Mouse (Mus musculus) limb, embryonic 14.5 days (tissue): ENCODE results near the gene Cad. TPM values are rescaled to one million over a fixed set of nuclear protein-coding genes. Genes with fewer than 3 reads are reported as not detected.

ENCODE experiments used
- ATAC-seq: fragments of 200-750 bp; cut with Nextera tagmentation; 2 replicates; pipeline ENCODE4 v1.8.0; 2017; ENCODE audit warnings: low read depth, moderate number of reproducible peaks, moderate TSS enrichment; ENCODE audit not compliant: low FRiP score
- DNase-seq: peaks from one replicate; pipeline ENCODE4 v3.0.0-alpha.2; 2015; ENCODE audit warnings: low spot score
- H3K27ac ChIP-seq: fragments of 300-500 bp; sonication (generic); replicated peaks from 2 replicates; pipeline ENCODE4 v1.5.1; 2014; ENCODE audit warnings: low read depth, mild to moderate bottlenecking, low read length, moderate library complexity, mixed read lengths
- H3K27me3 ChIP-seq: fragments of 300-500 bp; sonication (generic); 2 replicates; pipeline ENCODE4 v1.6.1; 2014; ENCODE audit warnings: low read length, mixed read lengths; ENCODE audit not compliant: control insufficient read depth, insufficient read depth
- H3K36me3 ChIP-seq: fragments of 300-500 bp; sonication (generic); 2 replicates; pipeline ENCODE4 v1.6.1; 2014; ENCODE audit warnings: mild to moderate bottlenecking, low read length, moderate library complexity, mixed read lengths; ENCODE audit not compliant: control insufficient read depth, insufficient read depth
- H3K4me1 ChIP-seq: fragments of 300-500 bp; sonication (generic); 2 replicates; pipeline ENCODE4 v1.6.1; 2014; ENCODE audit warnings: antibody characterized with exemption, low read length, mixed read lengths; ENCODE audit not compliant: control insufficient read depth, insufficient read depth
- H3K4me2 ChIP-seq: fragments of 300-500 bp; sonication (generic); replicated peaks from 2 replicates; pipeline ENCODE4 v1.6.1; 2014; ENCODE audit warnings: low read depth, mild to moderate bottlenecking, low read length, moderate library complexity; ENCODE audit not compliant: severe bottlenecking
- H3K4me3 ChIP-seq: fragments of 300-500 bp; sonication (generic); replicated peaks from 2 replicates; pipeline ENCODE4 v1.5.1; 2014; ENCODE audit warnings: low read length
- H3K9ac ChIP-seq: fragments of 300-500 bp; sonication (generic); 2 replicates; pipeline ENCODE4 v1.6.1; 2014; ENCODE audit warnings: mild to moderate bottlenecking, low read depth, low read length, moderate library complexity; ENCODE audit not compliant: severe bottlenecking
- H3K9me3 ChIP-seq: fragments of 300-500 bp; sonication (generic); 2 replicates; pipeline ENCODE4 v1.6.1; 2016; ENCODE audit warnings: low read length; ENCODE audit not compliant: control insufficient read depth
- POLR2A ChIP-seq: fragments of 200-500 bp; IDR thresholded peaks from 2 replicates; pipeline ENCODE4 v1.8.0; 2012; ENCODE audit warnings: inconsistent platforms, mild to moderate bottlenecking, moderate library complexity, borderline replicate concordance; ENCODE audit not compliant: insufficient read depth, insufficient read length; ENCODE audit errors: extremely low read depth
- WGBS: fragments of 180-500 bp; shearing (Covaris S2); extraction: QIAGEN DNeasy Blood & Tissue Kit; methylation state at CpG from one replicate; pipeline ENCODE4 v1.1.7; 2014; 5-methylcytosine and 5-hydroxymethylcytosine counted together
- polyA plus RNA-seq, 2 experiments: library from polyadenylated mRNA; depleted of rRNA in 1 of 2; stranded (reverse) in 1 of 2; unstranded in 1 of 2; fragments of >200 nt; fragmentation: Nextera tagmentation in 1 of 2; extraction: Ambion mirVana in 1 of 2; gene quantifications; 2 replicates each; pipeline versions ENCODE4 v1.2.1 to v1.2.3; 2012 to 2014

Gene Cad
- polyA plus RNA-seq, 2 experiments: 29.4 to 49.1 TPM

DNA sequence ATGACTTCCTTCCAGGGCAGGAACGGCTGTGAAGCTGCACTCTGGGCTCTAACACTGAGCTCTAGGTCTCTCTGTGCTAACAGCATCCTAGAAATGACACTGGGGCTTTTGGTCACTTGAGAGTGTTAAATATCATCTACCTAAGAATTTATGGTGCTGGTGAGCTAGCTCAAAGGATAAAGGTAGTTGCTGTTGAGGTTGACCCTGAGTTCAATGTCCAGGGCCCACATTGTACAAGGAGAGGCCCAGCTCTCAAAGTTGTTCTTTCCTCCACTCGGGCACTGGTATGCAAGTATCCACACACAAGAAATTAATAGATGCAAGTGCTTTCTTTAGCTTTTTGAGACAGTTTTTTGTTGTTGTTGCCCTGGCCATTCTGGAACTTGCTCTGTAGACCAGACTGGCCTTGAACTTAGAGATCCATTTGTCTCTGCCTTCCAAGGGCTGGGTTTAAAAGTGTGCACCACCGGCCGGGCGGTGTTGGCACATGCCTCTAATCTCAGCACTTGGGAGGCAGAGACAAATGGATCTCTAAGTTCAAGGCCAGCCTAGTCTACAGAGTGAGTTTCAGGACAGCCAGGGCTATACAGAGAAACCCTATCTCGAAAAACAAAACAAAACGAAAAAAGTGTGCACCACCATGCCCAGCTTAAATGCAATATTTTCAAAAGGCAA lies 16.3 kb upstream of the Cad start:
- TF ChIP-seq POLR2A: no peak
- Histone ChIP-seq H3K4me2 (no peak overlapping the region), H3K4me3 (no peak overlapping the region), H3K27me3 (no peaks in the 10 kb centered on the region), H3K9me3 (no peaks in the 10 kb centered on the region), H3K27ac (no peak overlapping the region), H3K9ac (no peak overlapping the region), H3K4me1 (no peaks in the 10 kb centered on the region), H3K36me3 (peaks cover 16% of the 10 kb centered on the region)
- ATAC-seq (no peak), DNase-seq (no peak)
- WGBS: 91% methylated on average over 7 of the region's 7 CpGs

DNA sequence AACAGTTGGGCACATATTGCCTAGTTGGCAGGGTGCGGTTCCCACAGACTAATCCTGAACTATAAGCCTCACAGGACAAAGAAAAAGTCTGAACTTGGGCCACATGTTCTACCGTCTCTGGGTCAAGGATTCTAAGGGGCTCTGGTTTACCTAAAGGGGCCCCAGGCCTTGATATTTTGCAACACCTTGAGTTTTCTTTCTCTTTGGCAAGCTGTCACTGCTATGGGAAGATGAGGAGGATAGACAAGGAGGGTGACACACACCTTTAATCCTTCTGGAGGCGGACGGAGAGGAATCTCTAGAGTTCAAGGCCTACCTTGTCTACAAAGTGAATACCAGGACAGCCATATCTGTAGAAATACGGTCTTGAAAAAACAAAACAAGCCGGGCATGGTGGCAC lies 8.2 kb upstream of the Cad start:
- no peak overlapping the region for H3K9ac ChIP-seq
- peaks cover 15% of the 10 kb centered on the region; the same call in 1 of the 2 replicates for H3K36me3 ChIP-seq
- H3K4me1 ChIP-seq: peaks cover 4% of the 10 kb centered on the region; the same call in 1 of the 2 replicates
- no peak overlapping the region for H3K27ac ChIP-seq
- 91% methylated on average over 6 of the region's 6 CpGs for WGBS
- TF ChIP-seq POLR2A: no peak
- no peak for DNase-seq
- no peak for ATAC-seq
- no peaks in the 10 kb centered on the region for H3K27me3 ChIP-seq
- H3K9me3 ChIP-seq: no peaks in the 10 kb centered on the region
- H3K4me2 ChIP-seq: no peak overlapping the region
- no peak overlapping the region for H3K4me3 ChIP-seq

DNA sequence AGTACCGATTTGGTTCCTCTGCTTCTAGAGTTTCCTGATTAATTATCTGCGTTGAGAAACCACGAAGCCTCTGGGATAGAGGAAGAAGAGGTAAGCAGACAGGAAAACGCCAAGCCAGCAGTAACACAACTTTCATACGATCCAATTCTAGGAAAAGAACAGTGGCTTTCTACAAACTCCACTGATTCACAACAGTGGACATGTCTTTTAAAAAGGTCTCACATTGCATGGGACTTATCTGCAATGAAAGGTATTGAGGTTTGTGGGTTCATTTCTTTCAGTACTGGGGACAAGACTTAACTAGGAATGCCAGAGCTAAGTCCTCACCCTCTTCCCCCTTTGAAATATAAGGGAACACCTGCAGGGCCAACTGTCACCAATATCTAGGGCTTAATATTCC lies 7.5 kb upstream of the Cad start:
- Histone ChIP-seq H3K36me3 (peaks cover 15% of the 10 kb centered on the region; the same call in 1 of the 2 replicates), H3K4me3 (peak overlapping the region; percentile 75), H3K27ac (no peak overlapping the region), H3K4me2 (peak overlapping the region; percentile 75), H3K27me3 (no peaks in the 10 kb centered on the region), H3K9me3 (no peaks in the 10 kb centered on the region), H3K9ac (no peak overlapping the region), H3K4me1 (peaks cover 4% of the 10 kb centered on the region; the same call in 1 of the 2 replicates)
- no peak for ATAC-seq
- TF ChIP-seq POLR2A: no peak
- DNase-seq: no peak
- WGBS: 80% methylated on average over 5 of the region's 5 CpGs

DNA sequence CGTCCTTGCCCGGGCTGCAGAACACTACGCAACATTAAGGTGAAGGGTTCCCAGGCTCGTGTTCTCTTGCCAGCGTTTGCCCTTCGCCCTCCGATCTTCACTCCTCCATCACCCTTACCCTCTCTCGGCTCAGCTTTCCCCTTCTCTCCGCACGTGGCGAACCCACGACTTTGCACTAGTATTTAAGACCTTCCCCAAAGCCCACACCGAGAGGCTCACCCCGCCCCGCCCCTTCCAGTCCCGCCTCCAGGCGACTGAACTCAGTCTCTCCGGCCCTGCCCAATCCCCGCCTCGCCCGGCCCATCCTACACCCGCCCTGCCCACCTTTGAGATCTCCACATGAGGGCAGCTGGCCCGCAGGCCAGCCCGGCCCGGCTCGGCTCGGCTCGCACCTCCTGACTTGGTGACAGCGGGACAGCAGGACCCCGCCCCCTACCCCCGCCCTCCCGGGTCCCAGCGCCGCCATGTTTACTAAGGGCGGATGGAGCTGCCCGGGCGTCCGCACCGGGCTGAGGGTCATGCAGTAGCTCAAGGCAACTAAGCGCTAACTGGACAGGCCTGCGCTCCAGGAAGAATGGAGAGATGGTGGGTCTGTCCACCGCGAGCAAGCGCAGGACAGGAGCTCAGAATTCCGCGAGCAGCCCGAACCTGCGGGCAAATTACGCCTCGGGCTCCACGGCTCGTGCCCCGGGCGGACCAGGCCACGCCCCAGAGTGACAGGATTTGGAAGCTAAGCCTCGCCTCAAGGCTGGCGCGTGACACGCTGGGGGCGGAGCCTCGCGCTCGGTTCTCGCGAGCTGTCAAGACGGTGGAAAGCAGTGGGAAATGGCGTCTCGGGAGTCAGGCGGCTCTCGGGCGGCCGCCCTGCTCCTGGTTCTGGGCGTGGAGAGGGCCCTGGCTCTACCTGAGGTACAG lies 6.5 kb upstream of the Cad start, which contains the start of gene Atraid:
TSS of gene Atraid (plus strand) at position 465 of the 915 bp plus-strand sequence.
- no peaks in the 10 kb centered on the region for H3K27me3 ChIP-seq
- peak within 1 kb of the TSS; percentile 88 for H3K27ac ChIP-seq
- peaks cover 9% of the 10 kb centered on the region; the same call in 1 of the 2 replicates for H3K36me3 ChIP-seq
- WGBS: 2% methylated on average over 69 of the region's 73 CpGs
- peaks cover 4% of the 10 kb centered on the region; the same call in 1 of the 2 replicates for H3K4me1 ChIP-seq
- peak within 1 kb of the TSS; percentile 81 for H3K9ac ChIP-seq
- peak; percentile 86; the same call in 1 of the 2 replicates for TF ChIP-seq POLR2A
- H3K4me2 ChIP-seq: peak within 1 kb of the TSS; percentile 75
- DNase-seq (peak; percentile 96), ATAC-seq (peak; percentile 96)
- no peaks in the 10 kb centered on the region for H3K9me3 ChIP-seq
- peak within 1 kb of the TSS; percentile 75 for H3K4me3 ChIP-seq
